Mouse (Mus musculus) lung, postnatal 0 days (tissue): ENCODE results near the gene Pip4k2a. TPM values are rescaled to one million over a fixed set of nuclear protein-coding genes. Genes with fewer than 3 reads are reported as not detected.
A peak's percentile ranks its signal among the peaks of the same experiment; 100 is the strongest.

Experiments
- ATAC-seq: fragments of 200-750 bp; cut with Nextera tagmentation; 2 replicates; pipeline ENCODE4 v1.8.0; 2017; ENCODE audit warnings: moderate library complexity
- DNase-seq: peaks from one replicate; pipeline ENCODE4 v3.0.0-alpha.2; 2016; ENCODE audit warnings: low spot score
- H3K27ac ChIP-seq: fragments of 300-500 bp; sonication (generic); 2 replicates; pipeline ENCODE4 v1.5.1; 2014; ENCODE audit warnings: antibody characterized with exemption, mild to moderate bottlenecking, low read length, mixed read lengths
- H3K27me3 ChIP-seq: fragments of 300-500 bp; sonication (generic); replicated peaks from 2 replicates; pipeline ENCODE4 v1.6.1; 2014; ENCODE audit warnings: low read length, mixed read lengths; ENCODE audit not compliant: insufficient read depth
- H3K36me3 ChIP-seq: fragments of 300-500 bp; sonication (generic); 2 replicates; pipeline ENCODE4 v1.6.1; 2014; ENCODE audit warnings: low read length, mixed read lengths; ENCODE audit not compliant: insufficient read depth
- H3K4me1 ChIP-seq: fragments of 300-500 bp; sonication (generic); 2 replicates; pipeline ENCODE4 v1.6.1; 2014; ENCODE audit warnings: antibody characterized with exemption, low read depth, low read length, mixed read lengths; ENCODE audit not compliant: insufficient read depth
- H3K4me2 ChIP-seq: fragments of 300-500 bp; sonication (generic); replicated peaks from 2 replicates; pipeline ENCODE4 v1.6.1; 2014; ENCODE audit warnings: low read depth, mild to moderate bottlenecking, low read length, moderate library complexity, mixed read lengths
- H3K4me3 ChIP-seq: fragments of 300-500 bp; sonication (generic); 2 replicates; pipeline ENCODE4 v1.5.1; 2014; ENCODE audit warnings: low read depth, low read length
- H3K9ac ChIP-seq: fragments of 300-500 bp; sonication (generic); replicated peaks from 2 replicates; pipeline ENCODE4 v1.6.1; 2014; ENCODE audit warnings: low read depth, mild to moderate bottlenecking
- H3K9me3 ChIP-seq: fragments of 300-500 bp; sonication (generic); 2 replicates; pipeline ENCODE4 v1.6.1; 2016; ENCODE audit warnings: low read length, mixed read lengths
- CTCF ChIP-seq: IDR thresholded peaks from 2 replicates; pipeline ENCODE4 v1.5.1; 2016; ENCODE audit warnings: antibody characterized with exemption, mild to moderate bottlenecking
- EP300 ChIP-seq: IDR thresholded peaks from 2 replicates; pipeline ENCODE4 v1.6.1; 2016; ENCODE audit warnings: antibody characterized with exemption, mild to moderate bottlenecking, control low read depth
- WGBS: fragments of 180-500 bp; shearing (Covaris S2); extraction: QIAGEN DNeasy Blood & Tissue Kit; methylation state at CpG from one replicate; pipeline ENCODE4 v1.1.7; 2014; 5-methylcytosine and 5-hydroxymethylcytosine counted together
- polyA plus RNA-seq: library from polyadenylated mRNA; unstranded; fragments of >200 nt; fragmentation: Nextera tagmentation; extraction: Ambion mirVana; gene quantifications from 2 replicates; pipeline ENCODE4 v1.2.1, GENCODE M21; 2015

Pip4k2a gene
- polyA plus RNA-seq, 1 experiment from 2014 or later, result 5.0 TPM

- WGBS, result 87% methylated on average over 13 of the region's 13 CpGs
- no peak for DNase-seq
- Histone ChIP-seq H3K36me3 (no peaks in the 10 kb centered on the region), H3K9ac (no peak overlapping the region), H3K4me2 (no peak overlapping the region), H3K27ac (no peak overlapping the region), H3K27me3 (no peaks in the 10 kb centered on the region), H3K4me1 (no peaks in the 10 kb centered on the region), H3K4me3 (no peak overlapping the region), H3K9me3 (no peaks in the 10 kb centered on the region)
- ATAC-seq, result no peak
- TF ChIP-seq EP300, result no peak
- no peak for TF ChIP-seq CTCF
These were observed 42.3 kb downstream of the Pip4k2a start for GRCm38 (mm10) chr2:18955671-18956070.

GRCm38 (mm10) chr2:18955022-18955421 lies 42.9 kb downstream of the Pip4k2a start:
- Histone ChIP-seq H3K4me3 (no peak overlapping the region), H3K4me1 (no peaks in the 10 kb centered on the region), H3K4me2 (no peak overlapping the region), H3K9ac (no peak overlapping the region), H3K27ac (no peak overlapping the region), H3K9me3 (no peaks in the 10 kb centered on the region), H3K27me3 (no peaks in the 10 kb centered on the region), H3K36me3 (no peaks in the 10 kb centered on the region)
- no peak for TF ChIP-seq EP300
- no peak for TF ChIP-seq CTCF
- ATAC-seq (no peak), DNase-seq (no peak)
- WGBS, result 53% methylated on average over 4 of the region's 4 CpGs

- Histone ChIP-seq H3K4me3 (no peak overlapping the region), H3K36me3 (no peaks in the 10 kb centered on the region), H3K27me3 (no peaks in the 10 kb centered on the region), H3K4me2 (no peak overlapping the region), H3K27ac (no peak overlapping the region), H3K9me3 (no peaks in the 10 kb centered on the region), H3K4me1 (no peaks in the 10 kb centered on the region), H3K9ac (no peak overlapping the region)
- WGBS, result 83% methylated on average over 4 of the region's 4 CpGs
- DNase-seq (no peak), ATAC-seq (no peak)
- no peak for TF ChIP-seq CTCF
- no peak for TF ChIP-seq EP300
These were observed 43.5 kb downstream of the Pip4k2a start for GRCm38 (mm10) chr2:18954422-18954821.

- peak overlapping the region; percentile 20; the same call in 1 of the 2 replicates for H3K27ac ChIP-seq
- H3K9ac ChIP-seq, result no peak overlapping the region
- no peaks in the 10 kb centered on the region for H3K9me3 ChIP-seq
- WGBS, result 27% methylated on average over 7 of the region's 7 CpGs
- H3K4me2 ChIP-seq, result peak overlapping the region; percentile 6; the same call in 1 of the 2 replicates
- H3K4me3 ChIP-seq, result no peak overlapping the region
- no peaks in the 10 kb centered on the region for H3K36me3 ChIP-seq
- DNase-seq (peak; percentile 40), ATAC-seq (peak; percentile 11; the same call in 1 of the 2 replicates)
- H3K27me3 ChIP-seq, result no peaks in the 10 kb centered on the region
- TF ChIP-seq EP300 (no peak), CTCF (no peak)
- no peaks in the 10 kb centered on the region for H3K4me1 ChIP-seq
These were observed 45.7 kb downstream of the Pip4k2a start for GRCm38 (mm10) chr2:18952102-18952673.

GRCm38 (mm10) chr2:18950758-18951157 lies 47.2 kb downstream of the Pip4k2a start:
- Histone ChIP-seq H3K27ac (no peak overlapping the region), H3K4me2 (no peak overlapping the region), H3K9me3 (no peaks in the 10 kb centered on the region), H3K4me1 (no peaks in the 10 kb centered on the region), H3K27me3 (no peaks in the 10 kb centered on the region), H3K4me3 (no peak overlapping the region), H3K36me3 (no peaks in the 10 kb centered on the region), H3K9ac (no peak overlapping the region)
- no peak for ATAC-seq
- DNase-seq, result no peak
- TF ChIP-seq EP300 (no peak), CTCF (no peak)
- WGBS, result 80% methylated on average over 2 of the region's 2 CpGs

GRCm38 (mm10) chr2:18948741-18949140 lies 49.2 kb downstream of the Pip4k2a start:
- no peak for TF ChIP-seq EP300
- no peak for TF ChIP-seq CTCF
- Histone ChIP-seq H3K4me2 (no peak overlapping the region), H3K4me1 (no peaks in the 10 kb centered on the region), H3K9ac (no peak overlapping the region), H3K27me3 (no peaks in the 10 kb centered on the region), H3K27ac (no peak overlapping the region), H3K36me3 (no peaks in the 10 kb centered on the region), H3K9me3 (no peaks in the 10 kb centered on the region), H3K4me3 (no peak overlapping the region)
- 66% methylated on average over 7 of the region's 7 CpGs for WGBS
- no peak for DNase-seq
- no peak for ATAC-seq
